Mouse (Mus musculus): ENCODE results near the gene Zswim8.

- TF ChIP-seq CTCF (IDR thresholded peaks at IDR 0.05; ENCODE audit: low read depth, low read length) (no peak; the same call in 1 of the 2 replicates), GATA1 (IDR thresholded peaks at IDR 0.05; ENCODE audit: borderline replicate concordance, low read length) (no peak), POLR2AphosphoS5 (IDR thresholded peaks at IDR 0.05; ENCODE audit: insufficient replicate concordance, low read depth, low read length) (no peak), GATA2 (IDR thresholded peaks at IDR 0.05; ENCODE audit: borderline replicate concordance, low read depth, low read length) (no peak)
Observed at GRCm38 (mm10) chr14:20658902-20659301, 48.5 kb upstream of the Zswim8 start.
